Mouse (Mus musculus) liver, embryonic 14.5 days (tissue): ENCODE data around the gene Ccdc71.

Experiments
- CTCF ChIP-seq: IDR thresholded peaks from 2 replicates; pipeline ENCODE4 v1.5.1; 2016; ENCODE audit warnings: antibody characterized with exemption, low read depth, control low read depth
- EP300 ChIP-seq: IDR thresholded peaks from 2 replicates; pipeline ENCODE4 v1.6.1; 2016; ENCODE audit warnings: antibody characterized with exemption, low read depth

- TF ChIP-seq EP300 (no peak), CTCF (no peak)
Observed at GRCm38 (mm10) chr9:108445125-108445524, 15.2 kb upstream of the Ccdc71 start.
